Mouse (Mus musculus): ENCODE data around the gene Zfp354c. TPM values are rescaled to one million over a fixed set of nuclear protein-coding genes. Genes with fewer than 3 reads are reported as not detected.

Zfp354c gene
- total RNA-seq, 2 experiments from 2014 or later = 6.8 to 8.0 TPM

Other genes with a start within 250 kb of the Zfp354c start
- 10 to 100 TPM; 19.0 to 26.6 TPM for gene Adamts2, start 225.6 kb downstream of the Zfp354c start, total RNA-seq (2021)
- 1 to 10 TPM in 1 of 2 experiments, under 1 TPM in 1; 0.92 to 1.0 TPM for gene Zfp879, start 13.8 kb upstream of the Zfp354c start, total RNA-seq (2021)
- not detected for gene Grm6, start 23.0 kb upstream of the Zfp354c start, total RNA-seq (2021)
- 1 to 10 TPM in 1 of 2 experiments, under 1 TPM in 1; 0.73 to 1.0 TPM for gene Zfp454, start 59.9 kb upstream of the Zfp354c start, total RNA-seq (2021)
- gene Zfp2, start 88.4 kb upstream of the Zfp354c start, total RNA-seq (2021) = 1 to 10 TPM; 1.9 to 2.4 TPM
- gene Zfp354b, start 103.9 kb upstream of the Zfp354c start, total RNA-seq (2021) = 1 to 10 TPM in 1 of 2 experiments, under 1 TPM in 1; 0.64 to 1.3 TPM
- gene 4933414I15Rik, start 116.0 kb upstream of the Zfp354c start, total RNA-seq (2021) = not detected
- not detected for gene Prop1, start 126.0 kb upstream of the Zfp354c start, total RNA-seq (2021)
- not detected for gene Olfr1378, start 138.8 kb upstream of the Zfp354c start, total RNA-seq (2021)
- not detected for gene Olfr1377, start 154.2 kb upstream of the Zfp354c start, total RNA-seq (2021)
- gene Olfr51, start 175.9 kb upstream of the Zfp354c start, total RNA-seq (2021) = not detected
- not detected for gene Olfr54, start 186.5 kb upstream of the Zfp354c start, total RNA-seq (2021)
- not detected for gene Olfr1375, start 220.4 kb upstream of the Zfp354c start, total RNA-seq (2021)
- 1 to 10 TPM; 1.7 to 1.9 TPM for gene Zfp354a, start 231.5 kb upstream of the Zfp354c start, total RNA-seq (2021)

Data from gastrocnemius, postnatal 14 days (tissue).